In the genomic region with DNA sequence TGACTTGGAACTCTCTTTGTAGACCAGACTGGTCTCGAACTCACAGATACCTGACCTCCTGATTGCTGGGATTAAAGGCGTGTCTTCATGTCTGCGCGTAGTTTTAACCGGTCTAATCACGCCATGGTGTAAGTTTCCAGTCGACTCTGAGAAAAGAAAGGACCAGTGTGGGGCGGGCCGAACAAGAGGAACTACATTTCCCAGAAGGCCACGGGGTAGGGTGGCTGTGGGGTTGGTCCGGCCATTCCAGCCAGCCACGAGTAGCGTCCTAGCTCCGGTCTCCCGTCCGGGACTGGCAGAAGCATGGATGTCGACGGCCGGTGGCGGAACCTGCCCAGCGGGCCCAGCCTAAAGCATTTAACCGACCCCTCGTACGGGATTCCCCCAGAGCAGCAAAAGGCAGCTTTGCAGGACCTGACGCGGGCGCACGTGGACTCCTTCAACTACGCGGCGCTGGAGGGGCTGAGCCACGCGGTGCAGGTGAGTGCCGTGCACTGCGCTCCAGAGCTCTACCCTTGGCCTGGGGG, we compare ENCODE assay signal across 8 mouse cellular contexts. TPM values are rescaled to one million over a fixed set of nuclear protein-coding genes. Genes with fewer than 3 reads are reported as not detected.
A peak's percentile ranks its signal among the peaks of the same experiment; 100 is the strongest.
DNase-seq lines count a peak whose midpoint lies in the region; ATAC-seq lines count a peak whose summit lies in the region.

A gene (plus strand): TSS at position 212 of the 527 bp plus-strand sequence.

- peak; percentile 97 to 98 for ATAC-seq in hematopoietic stem cell, adult 5-6 weeks (replicated peaks in 1 of 2; ENCODE audit: insufficient read depth in 1 of 2, low FRiP score in 2 of 2, low TSS enrichment in 1 of 2, low read depth in 1 of 2, poor library complexity in 2 of 2, severe bottlenecking in 2 of 2)
- peak; percentile 100 for ATAC-seq in lung, embryonic 16.5 days (ENCODE audit: low read depth)

- H3K9ac ChIP-seq in lung, embryonic 16.5 days (ENCODE audit: low read length), result peak within 1 kb of the TSS; percentile 79

- peak; percentile 88 for DNase-seq in MEL-GATA-1-ER (ENCODE audit: extremely low read depth, low read depth)
- DNase-seq in cerebellum, adult 8-10 months, result peak; percentile 90
- peak; percentile 92 for DNase-seq in forelimb bud, embryonic 11.5 days (ENCODE audit: low read depth, low spot score)
- DNase-seq in layer of hippocampus, adult 9-10 months (ENCODE audit: low spot score), result peak; percentile 88
- DNase-seq in ovary, postnatal 10 days (ENCODE audit: low spot score), result peak; percentile 73
- DNase-seq in thymus, postnatal 10 days (ENCODE audit: low spot score in 2 of 2), result peak; percentile 71 to 73

- peaks cover 5% of the 10 kb centered on the region; the same call in 1 of the 2 replicates for H3K4me1 ChIP-seq in lung, embryonic 16.5 days (replicated peaks; ENCODE audit: control insufficient read depth, insufficient read depth, low read length)

- WGBS in lung, embryonic 16.5 days, result under 1% methylated on average over 35 of the region's 35 CpGs

- peak within 1 kb of the TSS; percentile 80 for H3K4me3 ChIP-seq in lung, embryonic 16.5 days (ENCODE audit: low read length)

- H3K27ac ChIP-seq in lung, embryonic 16.5 days (ENCODE audit: low read length), result peak within 1 kb of the TSS; percentile 45; the same call in 1 of the 2 replicates

- H3K27me3 ChIP-seq in lung, embryonic 16.5 days (ENCODE audit: control insufficient read depth, insufficient read depth, low read depth, low read length), result no peaks in the 10 kb centered on the region

- H3K4me2 ChIP-seq in lung, embryonic 16.5 days (ENCODE audit: low read depth, low read length), result peak within 1 kb of the TSS; percentile 79

- H3K36me3 ChIP-seq in lung, embryonic 16.5 days (ENCODE audit: control insufficient read depth, insufficient read depth, low read length), result peaks cover 8% of the 10 kb centered on the region

- no peaks in the 10 kb centered on the region for H3K9me3 ChIP-seq in lung, embryonic 16.5 days (ENCODE audit: control insufficient read depth, low read length)

RNA-seq across cellular contexts. Expression of the gene that starts here (rescaled TPM):
- total RNA-seq in hematopoietic stem cell, adult 5-6 weeks (2017), result 39.7 and 42.2 TPM in 2 replicates
- polyA plus RNA-seq in lung, embryonic 16.5 days (2015; fragmentation: Nextera tagmentation; extraction: Ambion mirVana), result 20.2 and 22.4 TPM in 2 replicates

Comparison
In these comparisons a context has a peak if more than half of its experiments do, and no peak if none do; other contexts are left out.
1. Peak in every context shown above with its lines: DNase-seq, ATAC-seq, H3K4me3 ChIP-seq and H3K27ac ChIP-seq.